Mouse (Mus musculus) ES-Bruce4 (cell line): ENCODE measurements around the gene Krt88.

Source experiments
- CTCF ChIP-seq: IDR thresholded peaks from one replicate; pipeline ENCODE4 v1.8.1; 2011; ENCODE audit warnings: low read depth, low read length
- EP300 ChIP-seq: IDR thresholded peaks from 2 replicates; pipeline ENCODE4 v1.6.1; 2011; ENCODE audit warnings: low read depth, low read length; ENCODE audit not compliant: insufficient read depth

- TF ChIP-seq CTCF, result no peak
- TF ChIP-seq EP300, result no peak
These were observed 7.7 kb downstream of the Krt88 start for GRCm38 (mm10) chr15:101455292-101455691.
